Mouse (Mus musculus) 416B (cell line): ENCODE measurements around the gene Gpalpp1.

ENCODE experiments used
- DNase-seq: peaks from one replicate; pipeline ENCODE4 v3.0.0; 2011; ENCODE audit warnings: low read depth

Gene Gpalpp1

DNA sequence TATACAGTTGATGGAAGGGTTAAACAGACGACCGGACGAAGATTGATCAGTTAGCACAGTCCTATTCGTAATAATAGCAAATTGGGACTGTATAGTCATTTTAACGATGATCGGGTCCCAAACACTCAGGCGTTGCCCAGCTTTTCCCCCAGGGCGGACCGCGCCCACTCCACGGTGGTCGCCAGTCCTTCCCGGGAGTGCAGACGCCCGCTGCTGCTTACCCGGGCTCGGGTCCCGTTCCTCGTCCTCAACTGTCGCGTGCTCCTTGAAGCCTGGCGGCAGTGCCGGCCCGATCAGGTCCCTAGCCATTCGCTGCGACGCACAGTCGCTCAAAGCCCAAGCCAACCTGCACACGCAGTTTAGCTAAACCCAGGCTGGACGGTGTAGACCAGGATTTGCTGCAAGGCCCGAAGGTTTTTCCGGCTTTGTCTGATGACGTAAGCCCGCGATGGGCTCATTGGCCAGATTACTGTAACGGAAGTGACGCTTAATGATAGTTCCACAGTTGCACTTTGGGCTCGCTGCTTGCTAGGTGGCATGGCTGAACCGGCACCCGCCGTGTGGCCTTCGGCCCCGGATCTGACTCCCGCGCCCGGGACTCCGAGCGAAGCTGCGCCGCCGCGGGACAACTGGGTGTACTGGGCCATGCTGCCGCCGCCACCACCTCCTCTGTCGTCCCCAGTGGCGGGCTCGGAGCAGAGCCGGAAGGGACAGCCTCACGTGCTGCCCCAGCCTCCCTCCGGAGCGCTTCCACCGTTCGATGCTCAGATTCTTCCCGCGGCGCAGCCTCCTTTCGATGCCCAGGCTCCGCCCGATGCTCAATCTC is at the start of gene Gpalpp1, which contains the start of gene Nufip1:
TSS of gene Gpalpp1 (minus strand) at position 365 of the 826 bp plus-strand sequence.
TSS of gene Nufip1 (plus strand) at position 496 of the 826 bp plus-strand sequence.
- peak; percentile 97 for DNase-seq

GRCm38 (mm10) chr14:76158192-76158785 is 47.7 kb upstream of the Gpalpp1 start:
- peak; percentile 44 for DNase-seq

- DNase-seq = no peak
These were observed 43.3 kb upstream of the Gpalpp1 start for GRCm38 (mm10) chr14:76153828-76154227.

DNA sequence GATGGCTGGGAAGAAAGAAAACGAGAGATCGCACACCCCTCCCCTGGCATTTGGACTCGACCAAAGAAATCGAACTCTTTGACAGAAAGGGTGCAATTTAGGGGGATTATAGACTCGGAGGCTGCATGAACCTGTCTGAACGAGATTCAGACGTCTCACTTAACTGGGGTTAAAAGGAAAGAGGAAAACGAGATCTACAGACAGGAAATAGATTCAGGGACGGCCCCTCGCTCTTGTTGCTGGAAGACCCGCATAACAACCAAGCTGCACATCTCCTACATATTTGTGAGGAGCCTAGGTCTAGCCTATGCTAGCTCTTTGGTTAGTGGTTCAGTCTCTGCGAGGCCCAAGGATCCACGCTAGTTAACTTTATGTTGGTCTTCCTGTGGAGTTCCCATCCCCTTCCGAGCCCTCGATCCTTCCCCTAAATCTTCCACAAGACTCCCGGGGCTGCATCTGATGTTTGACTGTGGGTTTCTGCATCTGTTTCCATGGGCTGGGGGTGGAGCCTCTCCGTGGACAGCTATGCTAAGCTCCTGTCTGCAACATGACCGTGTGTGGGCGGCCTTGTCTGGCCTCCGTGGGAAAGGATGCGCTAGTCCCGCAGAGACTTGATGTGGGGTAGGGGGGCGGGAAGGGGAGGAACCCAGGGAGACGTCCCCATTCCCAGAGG is 42.6 kb upstream of the Gpalpp1 start:
- DNase-seq = no peak

DNA sequence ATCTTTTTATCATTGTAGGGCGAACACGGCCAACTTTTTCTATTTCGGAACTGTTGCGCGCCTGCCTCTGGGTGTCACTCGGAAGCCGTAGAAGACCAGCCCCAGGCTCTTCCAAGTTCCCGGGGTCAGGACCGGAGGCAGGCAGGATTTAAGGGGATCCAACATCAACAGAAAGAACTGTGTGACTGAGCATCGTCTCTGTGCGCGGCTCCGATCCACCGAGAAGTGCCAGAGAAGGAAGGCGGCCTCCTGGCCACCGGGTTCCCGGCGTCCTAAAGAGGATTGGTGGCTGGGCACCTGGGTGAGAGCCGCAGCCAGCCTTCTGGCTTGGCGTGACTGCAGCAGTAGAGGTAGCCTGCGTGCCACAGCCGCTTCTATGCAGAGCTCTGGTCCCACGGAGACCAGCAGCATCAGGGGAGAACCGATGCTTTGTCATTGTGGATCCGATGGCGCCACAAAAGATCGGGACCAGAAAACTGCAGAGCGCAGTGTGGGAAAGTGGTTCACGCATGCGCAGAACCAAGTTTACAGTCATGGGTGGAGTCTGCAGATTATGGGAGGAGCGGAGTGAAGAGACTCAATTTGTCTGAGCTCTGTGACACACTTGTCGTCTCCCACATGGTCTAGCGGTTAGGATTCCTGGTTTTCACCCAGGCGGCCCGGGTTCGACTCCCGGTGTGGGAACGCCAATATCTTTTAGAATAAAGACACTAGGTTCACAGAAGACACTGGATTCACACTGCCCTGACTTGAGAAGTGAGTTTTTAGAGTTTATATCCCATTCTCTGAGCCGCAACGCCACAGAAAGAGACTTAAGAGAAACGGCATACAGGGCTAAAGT is 41.8 kb upstream of the Gpalpp1 start:
- DNase-seq = peak; percentile 96

DNA sequence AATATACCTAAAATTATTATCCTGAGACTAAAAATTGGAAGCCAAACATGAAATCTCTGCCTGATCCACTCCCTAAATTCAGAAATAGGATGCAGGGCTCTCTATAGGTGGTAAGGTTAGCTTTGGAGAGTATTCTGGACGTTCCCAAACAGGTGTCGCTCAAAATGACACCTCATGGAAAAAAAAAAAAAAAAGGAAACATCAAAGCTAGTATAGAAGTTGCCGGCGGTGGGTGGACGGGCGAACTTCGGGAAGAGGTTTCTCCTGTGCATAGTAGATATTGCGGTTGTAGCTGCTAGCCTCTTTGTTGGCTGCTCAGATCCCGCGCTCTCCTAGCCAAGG is 41.2 kb upstream of the Gpalpp1 start:
- no peak for DNase-seq

DNA sequence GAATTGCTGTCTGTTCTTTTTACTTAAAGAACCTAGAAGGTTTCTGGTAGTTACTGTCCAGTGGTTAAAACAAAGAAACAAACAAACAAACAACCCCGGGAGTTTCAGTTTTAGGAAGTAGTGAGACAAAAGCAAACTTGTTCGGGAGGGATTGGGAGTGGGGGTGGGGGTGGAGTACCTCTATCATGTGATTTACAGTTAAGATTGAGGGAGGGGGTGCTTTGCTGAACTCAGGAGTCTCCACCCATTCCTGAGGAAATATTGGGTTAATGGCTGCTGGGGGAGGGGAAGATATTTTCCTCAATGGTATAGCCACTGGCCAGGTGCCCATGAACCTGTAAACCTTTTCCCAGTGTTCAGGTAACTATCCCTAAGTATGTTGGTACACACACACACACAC is 40.5 kb upstream of the Gpalpp1 start:
- DNase-seq = no peak

- no peak for DNase-seq
These were observed 39.9 kb upstream of the Gpalpp1 start for GRCm38 (mm10) chr14:76150499-76150898.

DNA sequence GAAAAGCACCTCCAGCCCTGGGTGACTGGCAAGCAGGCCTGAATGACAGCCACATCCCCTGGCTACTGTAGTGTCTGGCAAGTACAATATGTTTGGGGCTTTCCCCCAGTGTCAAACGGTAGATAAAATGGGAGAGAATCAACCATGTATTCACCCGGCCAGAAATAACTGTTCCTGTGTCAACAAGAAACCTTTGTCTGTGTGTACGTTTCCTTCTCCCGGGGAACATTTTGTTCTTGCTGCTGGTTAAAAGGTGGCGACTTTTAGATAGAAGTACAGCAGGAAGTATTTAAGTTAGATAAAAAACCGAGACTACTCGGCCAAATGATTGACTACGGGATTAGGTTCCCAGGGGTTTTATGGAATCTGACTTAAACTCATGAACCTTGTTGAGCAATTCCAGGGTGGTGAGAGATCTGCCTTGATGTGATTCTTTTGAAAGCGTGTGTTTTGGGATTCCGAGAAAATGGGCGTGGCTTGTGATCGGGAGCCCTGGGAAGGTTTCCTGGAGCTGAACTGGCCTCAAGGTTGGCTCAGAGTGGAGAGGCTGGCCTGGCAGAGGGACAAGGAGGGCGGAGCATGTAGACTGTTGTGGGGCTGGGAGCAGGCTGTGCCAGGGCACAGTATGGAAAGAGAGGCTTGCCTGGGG is 39.1 kb upstream of the Gpalpp1 start:
- peak; percentile 23 for DNase-seq

GRCm38 (mm10) chr14:76148294-76148693 is 37.7 kb upstream of the Gpalpp1 start:
- DNase-seq = no peak

DNA sequence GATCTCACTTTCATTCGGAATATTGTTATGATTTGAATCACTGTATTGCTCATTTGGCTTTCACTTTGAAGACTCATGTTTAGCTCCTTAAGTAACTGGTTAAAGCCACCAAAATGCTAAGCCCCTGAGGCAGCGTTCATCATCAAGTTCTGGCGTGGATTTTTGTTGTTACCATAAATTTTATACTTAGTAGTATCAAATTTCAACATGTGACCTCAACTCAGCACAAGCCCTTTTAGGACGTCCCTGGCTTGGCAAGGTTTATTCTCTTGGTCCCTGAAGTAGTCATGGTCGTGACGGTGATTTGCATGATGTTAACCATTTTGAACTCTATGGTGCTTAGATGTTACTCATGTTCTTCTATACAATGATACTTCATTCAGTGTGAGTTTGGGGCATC is 36.5 kb upstream of the Gpalpp1 start:
- no peak for DNase-seq

- DNase-seq = no peak
These were observed 35.3 kb upstream of the Gpalpp1 start for GRCm38 (mm10) chr14:76145868-76146267.

DNA sequence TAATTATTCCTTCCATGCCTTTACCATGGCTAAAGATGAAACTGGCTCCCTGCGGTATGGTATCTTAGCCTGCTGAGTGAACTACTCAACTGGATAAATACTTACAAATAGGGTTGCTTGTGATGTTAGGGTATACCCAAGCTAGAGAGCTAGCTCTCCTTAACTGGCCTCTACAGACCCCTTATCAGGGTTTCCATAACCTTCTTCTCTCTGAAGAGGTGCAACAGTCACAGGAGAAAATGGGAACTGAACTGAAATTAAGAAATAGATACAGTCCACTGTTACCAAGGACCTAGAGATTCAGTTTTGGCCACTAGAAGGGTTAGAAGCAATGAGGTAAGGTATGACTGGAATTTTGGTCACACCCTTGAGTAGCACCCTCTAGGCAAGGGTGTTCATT is 34.7 kb upstream of the Gpalpp1 start:
- DNase-seq = no peak

DNA sequence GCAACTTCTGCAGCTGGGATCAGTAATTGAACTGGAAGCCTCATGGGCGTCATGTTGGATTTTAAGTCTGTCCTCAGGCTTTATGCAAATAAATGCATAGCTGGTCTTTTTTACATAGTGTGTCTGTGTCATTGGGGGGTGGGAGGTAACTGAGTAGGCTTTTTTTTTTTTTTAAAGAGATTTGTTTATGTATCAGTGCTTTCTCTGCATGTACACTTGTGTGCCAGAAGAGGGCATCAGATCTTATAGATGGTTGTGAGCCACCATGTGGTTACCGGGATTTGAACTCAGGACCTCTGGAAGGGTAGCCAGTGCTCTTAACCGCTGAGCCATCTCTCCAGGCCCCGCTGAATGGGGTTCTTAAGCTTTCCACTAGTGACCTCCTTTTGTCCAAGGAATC is 24.4 kb upstream of the Gpalpp1 start:
- DNase-seq = no peak

GRCm38 (mm10) chr14:76128174-76128573 is 17.6 kb upstream of the Gpalpp1 start:
- DNase-seq = no peak

DNA sequence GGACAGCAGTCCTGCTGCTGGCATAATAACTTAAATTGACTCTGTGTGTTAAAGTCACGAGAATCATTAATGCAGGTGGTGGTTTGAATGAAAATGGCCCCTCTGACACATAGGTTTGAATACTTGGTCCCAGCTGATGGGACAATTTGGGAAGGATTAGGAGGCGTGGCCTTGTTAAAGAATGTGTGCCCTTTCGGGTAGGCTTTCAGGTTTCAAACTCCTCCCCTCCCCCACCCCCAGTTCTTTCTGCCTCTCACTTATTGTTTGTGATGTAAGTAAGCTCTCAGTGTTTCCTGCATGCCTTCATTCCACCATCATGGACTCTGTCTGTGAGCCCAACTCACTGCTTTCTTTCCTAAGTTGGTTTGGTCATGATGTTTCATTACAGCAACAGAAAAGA is 16.8 kb upstream of the Gpalpp1 start:
- no peak for DNase-seq

DNA sequence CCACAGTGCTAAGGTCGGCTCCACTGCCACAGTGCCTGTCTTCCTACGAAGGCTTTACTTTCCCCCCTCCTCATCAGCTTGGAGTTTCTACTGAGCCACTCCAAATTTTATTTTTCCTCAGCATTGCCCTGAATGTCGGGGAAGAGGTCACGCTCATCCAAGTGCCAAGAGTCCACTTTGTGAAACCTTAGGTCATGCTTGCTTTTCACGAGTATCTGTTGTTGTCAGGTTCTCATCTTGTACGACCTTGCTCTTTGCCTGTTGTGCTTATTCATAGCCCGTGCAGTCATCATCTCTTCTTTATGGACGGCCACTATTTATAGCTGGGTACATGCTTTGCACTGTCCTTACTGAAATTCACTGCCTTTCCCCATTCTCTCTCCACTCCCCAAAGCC is 12.1 kb upstream of the Gpalpp1 start:
- DNase-seq = no peak

DNA sequence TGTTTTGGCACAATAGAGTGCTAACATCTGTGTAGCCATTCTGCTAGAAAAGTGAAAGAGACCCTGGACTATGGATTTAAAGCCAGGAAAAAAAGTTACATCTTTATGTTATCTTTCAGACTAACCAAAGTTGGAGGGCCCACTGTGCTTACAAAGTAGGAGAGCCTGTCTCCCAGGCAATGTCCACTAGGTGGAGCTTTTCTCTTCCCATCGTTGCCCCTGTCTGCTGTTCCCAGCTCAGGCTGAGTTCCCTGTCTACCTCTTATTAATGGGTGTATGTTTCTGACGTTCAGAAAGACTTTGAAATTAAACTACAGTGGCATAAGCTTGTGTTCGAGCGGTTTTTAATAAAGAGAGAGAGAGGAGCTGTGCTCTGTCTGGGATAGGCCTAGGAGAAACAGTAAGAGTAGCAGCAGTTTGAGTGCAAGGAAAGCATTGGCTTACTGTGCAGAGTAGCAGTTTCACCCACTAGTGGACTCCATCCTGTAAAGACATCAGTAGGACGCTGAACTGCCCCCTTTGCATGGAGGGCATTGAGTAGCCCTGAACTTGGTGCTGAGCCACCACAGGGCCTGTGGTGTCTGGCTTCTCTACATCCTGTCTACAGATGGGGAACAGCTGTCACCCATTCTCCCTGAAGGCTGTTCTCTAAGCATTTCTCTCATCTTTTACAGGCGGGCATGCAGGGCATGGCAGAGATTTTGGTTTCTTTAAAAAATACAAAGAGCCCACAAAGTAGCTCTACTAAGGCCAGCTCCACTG is 11.5 kb upstream of the Gpalpp1 start:
- DNase-seq = peak; percentile 59

- DNase-seq = no peak
These were observed 9.9 kb upstream of the Gpalpp1 start for GRCm38 (mm10) chr14:76120472-76120871.

DNA sequence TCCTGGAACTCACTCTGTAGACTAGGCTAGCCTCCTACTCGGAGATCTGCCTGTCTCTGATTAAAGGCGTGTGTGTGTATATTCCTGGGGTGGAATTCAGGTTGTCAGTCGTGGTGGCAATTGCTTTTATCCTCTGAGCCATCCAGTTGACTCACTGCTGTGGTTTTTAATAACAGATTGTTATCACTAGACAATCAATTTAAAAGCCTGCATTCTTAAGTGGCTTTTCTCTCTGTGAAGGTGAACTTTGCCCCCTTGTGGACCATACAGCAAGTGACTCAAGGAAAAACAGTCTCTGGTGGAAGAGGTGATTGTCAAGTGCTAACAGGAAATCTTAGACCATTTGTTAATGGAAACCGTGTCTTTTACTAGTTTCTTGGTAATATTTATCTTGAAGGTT is 8.4 kb upstream of the Gpalpp1 start:
- DNase-seq = peak; percentile 92

GRCm38 (mm10) chr14:76115744-76116143 is 5.2 kb upstream of the Gpalpp1 start:
- DNase-seq = no peak
